Mouse (Mus musculus): ENCODE measurements around the gene Lrpprc.

The Lrpprc gene

DNA sequence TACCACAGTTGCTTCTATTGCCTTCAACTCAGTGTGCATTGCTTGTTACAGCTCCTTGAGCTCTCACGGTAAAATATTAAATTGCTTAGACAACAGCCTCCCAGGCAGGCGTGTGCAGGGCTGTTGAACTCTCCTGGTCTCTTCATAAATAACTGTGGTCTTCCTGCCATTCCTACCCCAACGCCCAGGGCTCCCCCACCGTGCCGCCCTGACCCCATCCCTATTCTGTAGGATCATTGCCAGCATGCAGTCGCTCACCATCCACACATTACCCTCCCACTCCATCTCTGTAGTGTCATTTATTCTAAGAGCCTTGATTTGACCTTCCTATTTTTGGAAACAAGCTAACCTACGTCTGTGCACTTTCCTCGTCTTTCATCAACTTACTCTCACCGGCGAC is 125.5 kb downstream of the Lrpprc start:
- DNase-seq, result no peak

GRCm38 (mm10) chr17:84658951-84659350 is 131.6 kb downstream of the Lrpprc start:
- no peak for DNase-seq

DNA sequence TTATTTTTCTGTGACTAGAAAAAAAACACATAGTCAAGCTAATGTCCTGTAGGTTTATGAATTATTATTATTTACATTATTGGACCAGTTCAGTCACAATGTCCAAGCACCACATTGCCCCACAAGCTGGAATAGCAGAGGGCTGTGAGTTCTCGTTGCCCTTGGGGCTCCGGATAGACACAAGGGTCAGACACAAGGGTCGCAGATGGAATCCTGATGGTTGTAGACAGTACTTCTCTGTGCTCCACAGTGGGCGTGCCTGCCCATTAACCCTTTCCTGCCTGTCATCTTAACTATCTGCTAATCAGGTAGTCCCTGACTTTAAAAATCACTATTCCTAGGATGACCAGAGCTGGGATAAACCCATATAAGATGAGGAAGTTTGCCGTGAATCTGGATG is 132.4 kb downstream of the Lrpprc start:
- DNase-seq, result no peak

- DNase-seq, result peak in 1 of 2 experiments; percentile 24
Measured at GRCm38 (mm10) chr17:84657782-84658181, 132.8 kb downstream of the Lrpprc start.

DNA sequence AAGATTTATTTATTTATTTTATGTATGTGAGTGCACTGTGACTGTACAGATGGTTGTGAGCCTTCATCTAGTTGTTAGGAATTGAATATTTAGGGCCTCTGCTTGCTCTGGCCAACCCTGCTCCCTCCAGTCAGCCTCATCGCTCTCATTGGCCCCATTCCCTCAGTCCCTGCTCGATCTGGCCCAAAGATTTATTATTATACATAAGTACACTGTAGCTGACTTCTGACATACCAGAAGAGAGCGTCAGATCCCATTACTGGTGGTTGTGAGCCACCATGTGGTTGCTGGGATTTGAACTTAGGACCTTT is 133.2 kb downstream of the Lrpprc start:
- no peak for DNase-seq

DNA sequence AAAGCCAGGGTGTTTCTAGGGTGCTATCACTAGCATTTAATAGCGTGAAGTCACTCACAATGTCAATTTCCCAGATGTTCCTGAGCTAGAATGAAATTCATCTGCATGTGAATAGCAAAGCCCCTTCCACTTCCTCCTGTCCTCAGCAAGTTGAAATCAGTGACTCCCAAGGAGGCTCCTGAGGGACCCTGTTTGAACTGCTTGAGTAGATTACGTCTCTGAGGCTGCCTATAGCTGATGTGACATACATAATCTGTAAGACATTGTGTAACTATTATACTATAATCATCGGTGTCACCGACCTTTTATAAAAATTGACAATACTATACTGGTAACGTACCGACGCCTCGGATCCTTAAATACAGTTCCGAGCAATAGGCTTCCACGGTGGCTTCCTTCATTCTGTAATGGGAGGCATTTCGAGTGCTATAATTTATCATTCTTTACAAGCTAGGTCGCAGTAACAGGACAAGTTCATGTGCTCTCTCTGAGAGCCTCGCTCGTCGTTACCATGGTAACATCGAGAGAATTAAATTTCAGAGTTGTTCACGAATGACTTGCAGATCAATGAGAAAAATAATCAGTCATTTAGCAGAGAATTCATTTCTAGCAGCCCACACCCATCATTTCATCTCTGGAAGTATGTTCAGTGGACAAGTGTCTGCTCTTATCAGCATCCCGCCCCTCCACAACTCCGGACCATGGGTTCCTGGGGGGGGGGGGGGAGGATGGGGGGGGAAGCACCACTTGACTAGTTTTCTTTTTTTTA is 133.8 kb downstream of the Lrpprc start:
- DNase-seq, result no peak

DNA sequence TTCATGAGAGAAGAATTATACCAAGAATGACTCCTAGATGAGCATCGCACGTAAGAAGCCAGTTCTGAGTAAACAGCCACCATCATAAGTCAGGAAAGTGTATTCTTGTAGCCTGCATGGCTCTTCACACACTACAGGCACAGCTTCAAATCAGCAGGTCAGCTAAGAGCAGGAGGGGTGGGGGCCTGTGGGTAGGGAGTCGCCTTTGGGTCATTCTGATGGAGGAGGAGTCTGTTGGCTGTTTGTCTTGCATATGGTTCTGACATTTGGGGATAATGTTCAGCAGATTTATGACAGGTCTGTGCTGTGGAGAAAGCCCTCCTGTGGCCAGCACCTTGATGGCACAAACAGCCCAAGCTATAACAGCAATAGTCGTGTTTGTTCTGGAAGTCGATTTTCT is 134.4 kb downstream of the Lrpprc start:
- DNase-seq, result no peak

Data from kidney, postnatal 36 days (tissue).